Mouse (Mus musculus) CD4-positive helper T cell, adult 2 months (primary cell): Measurements from ENCODE around the gene Ctr9.

Experiments
- DNase-seq: peaks from one replicate; pipeline ENCODE4 v3.0.0-alpha.2; 2012; ENCODE audit warnings: low read depth, missing footprints, low spot score

Ctr9 gene

DNA sequence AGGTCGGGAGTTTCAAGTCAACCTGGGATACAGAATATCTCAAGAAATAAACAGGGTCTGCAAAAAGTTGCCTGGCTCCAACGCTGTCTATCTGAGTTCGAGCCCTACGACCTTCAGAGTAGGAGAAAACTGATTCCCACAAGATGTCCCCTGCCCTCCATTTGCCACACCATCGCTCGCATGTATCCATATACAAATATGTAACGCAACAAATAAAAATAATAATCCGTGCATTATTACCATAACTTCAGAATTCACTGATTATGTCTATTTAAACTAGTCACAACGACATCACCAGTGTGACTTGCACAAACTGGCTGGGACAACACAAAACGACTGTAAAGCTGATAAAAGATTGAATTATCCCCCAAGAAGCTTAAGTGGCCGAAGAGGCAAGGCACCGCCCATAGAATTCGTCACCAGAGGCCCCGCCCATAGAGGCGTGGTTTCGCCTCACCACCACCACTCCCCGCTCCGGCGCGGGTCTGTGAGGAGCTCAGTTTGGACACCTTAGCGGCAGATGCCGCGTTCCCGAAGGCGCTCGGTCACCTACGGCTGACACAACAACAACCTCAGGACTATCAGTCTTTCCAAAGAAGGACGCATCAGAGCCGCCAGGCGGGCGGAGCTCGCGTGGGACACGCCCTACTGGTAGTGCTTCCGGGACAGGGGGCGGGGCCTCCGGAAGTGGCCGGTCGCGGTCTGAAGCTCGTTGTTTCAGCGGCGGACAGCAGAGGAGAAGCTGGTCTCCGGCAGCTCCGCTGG lies at the start of gene Ctr9:
TSS of gene Ctr9 (plus strand) at position 671 of the 765 bp plus-strand sequence.
- peak; percentile 89 for DNase-seq

GRCm38 (mm10) chr7:110981036-110981435 lies 47.7 kb upstream of the Ctr9 start:
- no peak for DNase-seq

DNA sequence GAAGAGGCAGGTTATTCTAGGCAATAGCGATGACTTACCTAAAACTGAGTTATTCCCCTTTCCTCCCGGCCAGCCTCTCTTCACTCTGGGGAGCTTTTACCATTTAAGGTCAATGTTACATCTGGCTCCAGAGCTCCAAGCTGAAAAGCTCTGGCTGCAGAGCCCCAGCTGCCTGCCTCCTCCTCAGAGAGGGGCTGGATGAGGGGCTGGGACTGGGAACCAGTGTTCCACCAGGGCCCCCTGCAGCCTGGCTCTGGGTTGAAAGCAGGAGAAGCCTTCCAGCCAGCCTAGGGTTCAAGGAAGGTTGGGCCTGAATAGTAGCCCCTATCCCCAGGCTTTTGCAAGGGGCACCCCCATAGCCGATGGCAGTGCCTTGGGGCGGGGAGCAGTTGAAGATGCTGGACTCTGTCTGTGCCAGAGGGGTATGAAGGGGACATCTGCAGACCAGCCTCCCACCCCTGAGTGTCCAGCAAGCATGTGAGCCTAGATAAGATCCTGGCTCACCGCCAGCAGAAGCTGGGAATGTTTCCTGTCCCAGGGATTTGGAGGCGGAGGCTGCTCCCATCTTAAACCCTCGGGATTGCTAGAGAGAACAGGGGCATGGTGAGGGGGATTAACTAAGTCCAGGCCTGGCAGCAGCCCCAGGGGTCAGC lies 46.6 kb upstream of the Ctr9 start, which contains the start of gene Mrvi1:
TSS of gene Mrvi1 (minus strand) at position 409 of the 653 bp plus-strand sequence.
- DNase-seq: no peak

DNA sequence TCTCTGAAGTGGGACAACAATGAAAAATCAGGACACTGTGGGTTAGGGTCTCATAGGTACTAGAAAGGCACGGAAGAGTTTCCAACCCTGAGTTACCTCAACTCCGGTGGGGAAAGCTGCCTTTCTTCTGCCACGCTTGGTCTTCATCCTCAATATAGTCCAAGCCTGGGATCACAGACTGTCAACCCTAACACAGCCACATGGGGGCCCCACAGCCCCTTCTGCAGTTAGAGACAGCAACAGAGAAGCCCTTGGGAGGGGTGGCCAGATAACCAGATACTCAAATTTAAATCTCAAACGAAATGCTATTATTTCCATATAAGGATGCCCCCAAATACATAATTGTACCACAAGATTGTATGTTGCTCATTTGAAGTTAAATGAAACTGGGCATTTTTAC lies 46.0 kb upstream of the Ctr9 start:
- no peak for DNase-seq

DNA sequence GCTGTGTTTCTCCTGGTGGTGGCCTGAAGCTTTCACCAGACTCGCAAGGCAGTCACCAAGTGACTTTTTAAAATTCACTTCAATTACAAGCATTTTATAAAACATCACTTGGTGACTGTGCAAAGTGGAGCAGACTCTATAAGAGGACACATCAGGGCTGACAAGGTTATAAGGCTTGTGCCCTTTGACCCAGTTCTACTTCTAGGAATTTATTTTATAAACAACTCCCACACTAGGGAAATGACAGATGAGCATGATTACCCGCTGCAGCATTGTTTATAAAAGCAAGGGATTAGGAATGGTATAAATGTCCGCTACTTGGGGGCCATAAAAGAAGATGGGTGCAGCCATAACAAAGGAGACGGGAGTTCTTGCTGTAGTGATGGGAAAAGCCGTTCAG lies 45.1 kb upstream of the Ctr9 start:
- DNase-seq: no peak

- DNase-seq: no peak
Observed at GRCm38 (mm10) chr7:110985581-110986265, 43.0 kb upstream of the Ctr9 start.

DNA sequence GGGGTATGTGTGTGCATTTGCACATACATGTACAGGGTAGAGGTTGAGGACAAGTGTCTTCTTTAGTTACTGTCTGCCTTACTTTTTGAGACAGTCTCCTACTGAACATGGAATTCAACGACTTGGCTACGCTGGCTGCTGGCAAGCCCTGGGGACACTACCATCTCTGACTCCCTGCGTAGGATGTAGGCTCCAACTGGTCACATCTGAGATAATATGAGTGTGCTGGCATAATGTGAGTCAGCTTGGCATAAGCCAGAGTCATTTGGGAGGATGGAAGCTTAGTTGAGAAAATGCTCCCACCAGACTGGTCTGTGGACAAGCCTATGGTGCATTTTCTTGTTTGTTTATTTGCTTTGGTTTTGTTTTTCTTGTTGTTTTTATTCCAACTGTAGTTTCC lies 40.7 kb upstream of the Ctr9 start:
- DNase-seq: no peak

- DNase-seq: no peak
Observed at GRCm38 (mm10) chr7:110989286-110989879, 39.4 kb upstream of the Ctr9 start.

- DNase-seq: no peak
Observed at GRCm38 (mm10) chr7:110990356-110991220, 38.2 kb upstream of the Ctr9 start.

- no peak for DNase-seq
Observed at GRCm38 (mm10) chr7:110991221-110991494, 37.6 kb upstream of the Ctr9 start.

DNA sequence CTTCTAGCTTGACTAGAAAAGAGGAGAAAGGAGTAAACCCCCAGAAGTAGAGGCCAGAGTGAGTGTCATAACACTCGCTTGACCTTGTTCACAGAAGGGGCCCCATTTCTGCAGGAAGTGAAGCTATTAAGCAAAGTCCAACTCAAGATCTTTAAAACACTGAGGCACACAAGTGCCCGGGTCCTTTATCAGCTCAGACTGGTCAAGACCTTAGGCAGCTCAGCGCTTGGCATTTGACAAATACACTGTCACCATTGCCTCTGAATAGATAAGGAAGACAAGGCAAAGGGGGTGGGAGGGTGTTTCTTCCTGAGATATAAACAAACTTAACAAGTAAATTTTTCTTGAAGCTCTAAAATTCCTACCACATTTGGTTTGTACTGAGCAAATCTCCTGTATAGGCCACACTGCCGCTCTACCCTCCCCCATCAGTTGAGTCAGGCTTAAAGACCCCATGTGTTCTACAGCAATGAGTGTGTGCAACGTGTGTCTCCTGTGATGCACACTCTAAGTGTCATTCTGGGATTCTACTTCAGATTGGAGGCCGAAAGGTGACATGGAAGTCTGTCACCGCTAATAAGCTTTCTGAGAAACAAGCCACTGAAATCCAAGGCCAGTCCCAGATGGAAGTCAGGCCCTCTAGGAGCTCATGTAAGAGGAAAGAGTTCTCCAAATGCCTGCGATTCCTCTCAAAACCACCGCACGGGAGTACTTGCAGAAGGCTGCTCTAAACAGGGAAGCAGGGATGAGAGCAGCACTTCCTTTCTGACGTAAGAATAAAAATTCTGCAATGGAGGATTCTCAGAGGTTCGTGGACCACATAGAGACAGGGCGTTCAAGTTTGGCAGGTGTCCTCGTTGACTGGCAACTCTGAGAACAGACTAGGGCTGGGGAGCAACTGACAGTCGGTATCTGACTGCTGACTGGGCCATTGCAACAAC lies 29.6 kb upstream of the Ctr9 start:
- DNase-seq: no peak

- no peak for DNase-seq
Observed at GRCm38 (mm10) chr7:111004136-111004840, 24.5 kb upstream of the Ctr9 start.

DNA sequence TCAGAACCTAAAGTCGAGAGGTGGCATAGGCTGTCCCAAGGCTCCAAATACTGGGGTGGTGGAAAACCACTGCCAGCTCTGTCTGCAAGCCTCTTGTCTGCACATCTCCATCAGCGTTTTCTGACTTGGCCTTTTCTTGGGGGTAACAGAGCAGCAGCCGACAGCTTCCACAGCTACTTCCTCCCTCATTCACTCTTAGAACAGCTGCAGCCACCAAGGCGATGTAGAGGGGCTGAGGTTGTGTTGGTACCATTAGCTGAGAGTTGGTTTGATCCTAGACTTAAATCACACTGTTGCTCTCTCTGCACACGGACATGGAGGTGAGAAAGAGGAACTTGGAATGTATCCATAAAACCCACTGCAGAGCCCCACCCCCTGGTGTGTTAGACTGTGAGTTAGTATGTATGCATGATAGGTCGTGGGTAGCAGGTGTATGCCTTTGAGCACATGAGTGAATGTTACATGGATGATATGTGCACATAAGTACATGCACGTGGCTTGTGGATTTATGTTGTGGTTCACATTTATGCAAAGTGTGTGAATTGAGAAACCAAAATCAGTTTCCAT lies 14.6 kb upstream of the Ctr9 start:
- DNase-seq: no peak

- DNase-seq: peak; percentile 85
Observed at GRCm38 (mm10) chr7:111014893-111015292, 13.9 kb upstream of the Ctr9 start.

GRCm38 (mm10) chr7:111015731-111016130 lies 13.0 kb upstream of the Ctr9 start:
- DNase-seq: no peak

DNA sequence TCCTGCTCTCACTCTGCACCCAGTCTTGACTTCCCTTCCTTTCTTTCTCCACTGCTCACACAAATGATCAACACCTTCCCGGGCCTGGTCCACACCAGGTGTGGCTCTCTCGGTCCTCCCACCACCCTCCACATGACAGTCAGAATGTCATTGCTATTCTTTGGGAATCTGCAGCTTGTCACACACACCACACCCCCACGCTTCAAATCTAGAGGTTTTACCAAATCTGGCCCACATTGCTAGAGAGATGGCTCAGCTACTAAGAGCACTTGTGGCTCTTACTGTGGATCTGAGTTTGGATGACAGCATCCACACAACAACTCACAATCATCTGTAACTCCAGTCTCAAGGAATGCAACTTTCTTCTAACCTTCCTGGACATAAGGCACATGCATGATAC lies 11.8 kb upstream of the Ctr9 start:
- no peak for DNase-seq

GRCm38 (mm10) chr7:111020814-111021213 lies 7.9 kb upstream of the Ctr9 start:
- DNase-seq: no peak

DNA sequence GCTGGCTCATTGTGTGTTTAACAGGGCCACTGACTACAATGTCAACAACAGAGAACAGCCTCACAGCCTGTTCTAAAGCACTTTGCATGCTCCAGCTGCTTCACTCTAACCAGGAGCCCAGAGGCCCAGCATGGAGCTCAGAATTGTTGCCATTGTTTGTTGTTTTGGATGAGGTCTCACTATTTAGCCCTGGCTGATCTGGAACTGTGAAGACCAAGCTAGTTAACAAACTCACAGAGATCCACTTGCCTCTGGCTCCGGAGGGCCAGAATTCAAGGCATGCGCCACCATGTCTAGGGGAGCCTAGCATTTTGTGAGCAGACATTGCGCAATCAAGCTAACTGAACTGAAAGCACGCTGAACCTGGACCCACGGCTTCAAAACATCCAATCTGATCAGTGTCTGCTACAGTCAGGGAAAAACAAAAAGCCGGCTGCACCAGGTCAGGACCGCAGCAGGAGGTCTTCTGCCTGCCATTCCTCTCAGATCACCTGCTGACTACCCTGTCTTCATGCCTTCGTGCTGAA lies 4.6 kb upstream of the Ctr9 start:
- DNase-seq: no peak

DNA sequence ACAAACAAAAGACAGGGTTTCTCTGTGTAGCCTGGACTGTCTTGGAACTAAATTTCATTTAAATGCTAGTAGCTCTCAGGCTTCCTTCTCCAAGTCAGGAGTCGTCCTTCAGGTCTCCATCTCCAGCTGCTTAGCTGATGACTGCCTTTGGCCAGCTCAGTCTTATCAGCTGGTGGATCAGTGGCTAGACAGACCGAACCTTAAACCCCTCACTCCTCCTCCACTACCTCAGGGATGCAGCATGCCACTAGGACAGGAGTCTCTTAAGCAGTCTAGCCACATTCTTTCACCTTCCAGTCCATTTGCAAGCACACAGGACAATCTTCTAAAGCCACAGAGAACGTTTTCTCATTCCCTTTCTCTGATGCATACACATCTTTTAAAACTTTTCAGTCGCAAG lies 3.8 kb upstream of the Ctr9 start:
- DNase-seq: no peak
